Mouse (Mus musculus) kidney, embryonic 16.5 days (tissue): Measurements from ENCODE around the gene Gm20489. TPM values are rescaled to one million over a fixed set of nuclear protein-coding genes. Genes with fewer than 3 reads are reported as not detected.
A peak's percentile ranks its signal among the peaks of the same experiment; 100 is the strongest.

Experiments
- ATAC-seq: fragments of 200-750 bp; cut with Nextera tagmentation; 2 replicates; pipeline ENCODE4 v1.8.0; 2017; ENCODE audit warnings: moderate TSS enrichment; ENCODE audit not compliant: low FRiP score, low TSS enrichment
- H3K27ac ChIP-seq: fragments of 300-500 bp; sonication (generic); 2 replicates; pipeline ENCODE4 v1.5.1; 2014; ENCODE audit warnings: low read length
- H3K27me3 ChIP-seq: fragments of 300-500 bp; sonication (generic); 2 replicates; pipeline ENCODE4 v1.6.1; 2014; ENCODE audit warnings: low read length, control low read depth, mixed read lengths; ENCODE audit not compliant: insufficient read depth
- H3K36me3 ChIP-seq: fragments of 300-500 bp; sonication (generic); 2 replicates; pipeline ENCODE4 v1.6.1; 2014; ENCODE audit warnings: low read length, control low read depth, mixed read lengths; ENCODE audit not compliant: insufficient read depth
- H3K4me1 ChIP-seq: fragments of 300-500 bp; sonication (generic); 2 replicates; pipeline ENCODE4 v1.6.1; 2014; ENCODE audit warnings: low read length, control low read depth, mixed read lengths; ENCODE audit not compliant: insufficient read depth
- H3K4me2 ChIP-seq: fragments of 300-500 bp; sonication (generic); replicated peaks from 2 replicates; pipeline ENCODE4 v1.6.1; 2014; ENCODE audit warnings: low read depth, low read length
- H3K4me3 ChIP-seq: fragments of 300-500 bp; sonication (generic); 2 replicates; pipeline ENCODE4 v1.5.1; 2014; ENCODE audit warnings: mild to moderate bottlenecking, low read length
- H3K9ac ChIP-seq: fragments of 300-500 bp; sonication (generic); replicated peaks from 2 replicates; pipeline ENCODE4 v1.6.1; 2014; ENCODE audit warnings: low read length
- H3K9me3 ChIP-seq: fragments of 300-500 bp; sonication (generic); 2 replicates; pipeline ENCODE4 v1.6.1; 2016; ENCODE audit warnings: low read length, control low read depth
- WGBS: fragments of 180-500 bp; shearing (Covaris S2); extraction: QIAGEN DNeasy Blood & Tissue Kit; methylation state at CpG from one replicate; pipeline ENCODE4 v1.1.7; 2014; 5-methylcytosine and 5-hydroxymethylcytosine counted together
- polyA plus RNA-seq: library from polyadenylated mRNA; unstranded; fragments of >200 nt; fragmentation: Nextera tagmentation; extraction: Ambion mirVana; gene quantifications from 2 replicates; pipeline ENCODE4 v1.2.1, GENCODE M21; 2015

The Gm20489 gene
- polyA plus RNA-seq, 1 experiment from 2014 or later: not detected

GRCm38 (mm10) chrX:101266631-101267030 lies 2.2 kb downstream of the Gm20489 start:
- 86% methylated on average over 6 of the region's 6 CpGs for WGBS

GRCm38 (mm10) chrX:101263892-101264291 lies 4.9 kb downstream of the Gm20489 start, which contains the start of gene Gm614:
TSS of gene Gm614 (minus strand) at chrX:101263992.
- Histone ChIP-seq H3K36me3 (no peaks in the 10 kb centered on the region), H3K9me3 (no peaks in the 10 kb centered on the region), H3K4me2 (no peak within 1 kb of the TSS), H3K4me1 (peaks cover 12% of the 10 kb centered on the region), H3K9ac (no peak within 1 kb of the TSS), H3K27ac (peak within 1 kb of the TSS; percentile 14; the same call in 1 of the 2 replicates), H3K4me3 (no peak within 1 kb of the TSS), H3K27me3 (peaks cover 5% of the 10 kb centered on the region; the same call in 1 of the 2 replicates)
- 74% methylated on average over 1 of the region's 1 CpGs for WGBS
- ATAC-seq: no peak

More at GRCm38 (mm10) chrX:101266631-101267030, 2.2 kb downstream of the Gm20489 start:
- Histone ChIP-seq H3K4me2 (no peak overlapping the region), H3K36me3 (no peaks in the 10 kb centered on the region), H3K9me3 (no peaks in the 10 kb centered on the region), H3K9ac (no peak overlapping the region), H3K27me3 (peaks cover 13% of the 10 kb centered on the region; the same call in 1 of the 2 replicates), H3K4me1 (no peaks in the 10 kb centered on the region), H3K27ac (no peak overlapping the region), H3K4me3 (no peak overlapping the region)
- no peak for ATAC-seq

- 0 out of 2 replicates have a peak, but pooled peaks cover 5% of the 10 kb centered on the region for H3K36me3 ChIP-seq
- H3K9me3 ChIP-seq: no peaks in the 10 kb centered on the region
- H3K27me3 ChIP-seq: peaks cover 3% of the 10 kb centered on the region; the same call in 1 of the 2 replicates
- H3K27ac ChIP-seq: peak overlapping the region; percentile 77
- peak; percentile 85 for ATAC-seq
- peaks cover 12% of the 10 kb centered on the region for H3K4me1 ChIP-seq
- 24% methylated on average over 11 of the region's 13 CpGs for WGBS
- H3K4me3 ChIP-seq: no peak overlapping the region
- peak overlapping the region; percentile 7; the same call in 1 of the 2 replicates for H3K4me2 ChIP-seq
- no peak overlapping the region for H3K9ac ChIP-seq
Measured at GRCm38 (mm10) chrX:101260441-101261325, 8.1 kb downstream of the Gm20489 start.

GRCm38 (mm10) chrX:101256603-101257002 lies 12.2 kb downstream of the Gm20489 start:
- 0 out of 2 replicates have a peak, but pooled peaks cover 5% of the 10 kb centered on the region for H3K36me3 ChIP-seq
- ATAC-seq: no peak
- H3K9ac ChIP-seq: no peak overlapping the region
- peak overlapping the region; percentile 62; the same call in 1 of the 2 replicates for H3K4me2 ChIP-seq
- no peaks in the 10 kb centered on the region for H3K27me3 ChIP-seq
- H3K9me3 ChIP-seq: peaks cover 4% of the 10 kb centered on the region; the same call in 1 of the 2 replicates
- peak overlapping the region; percentile 61; the same call in 1 of the 2 replicates for H3K4me3 ChIP-seq
- no peak overlapping the region for H3K27ac ChIP-seq
- 84% methylated on average over 13 of the region's 13 CpGs for WGBS
- H3K4me1 ChIP-seq: peaks cover 12% of the 10 kb centered on the region

- no peaks in the 10 kb centered on the region for H3K27me3 ChIP-seq
- peak overlapping the region; percentile 61 for H3K4me3 ChIP-seq
- WGBS: 19% methylated on average over 26 of the region's 26 CpGs
- H3K9me3 ChIP-seq: peaks cover 4% of the 10 kb centered on the region; the same call in 1 of the 2 replicates
- no peaks in the 10 kb centered on the region for H3K4me1 ChIP-seq
- H3K4me2 ChIP-seq: peak overlapping the region; percentile 62
- ATAC-seq: peak; percentile 53
- H3K36me3 ChIP-seq: 0 out of 2 replicates have a peak, but pooled peaks cover 5% of the 10 kb centered on the region
- H3K9ac ChIP-seq: peak overlapping the region; percentile 68
- H3K27ac ChIP-seq: peak overlapping the region; percentile 68; the same call in 1 of the 2 replicates
Measured at GRCm38 (mm10) chrX:101254740-101255139, 14.1 kb downstream of the Gm20489 start.

- WGBS: 24% methylated on average over 44 of the region's 47 CpGs
- no peaks in the 10 kb centered on the region for H3K27me3 ChIP-seq
- H3K4me3 ChIP-seq: peak within 1 kb of the TSS; percentile 61
- H3K27ac ChIP-seq: peak within 1 kb of the TSS; percentile 68; the same call in 1 of the 2 replicates
- H3K36me3 ChIP-seq: 0 out of 2 replicates have a peak, but pooled peaks cover 5% of the 10 kb centered on the region
- no peaks in the 10 kb centered on the region for H3K4me1 ChIP-seq
- H3K9ac ChIP-seq: peak within 1 kb of the TSS; percentile 68
- H3K4me2 ChIP-seq: peak within 1 kb of the TSS; percentile 62
- ATAC-seq: peak; percentile 94
- H3K9me3 ChIP-seq: peaks cover 4% of the 10 kb centered on the region; the same call in 1 of the 2 replicates
Measured at GRCm38 (mm10) chrX:101253952-101254729, 14.7 kb downstream of the Gm20489 start, which contains the start of gene Foxo4. TSS of gene Foxo4 (plus strand) at chrX:101254528.

GRCm38 (mm10) chrX:101245011-101245410 lies 23.8 kb downstream of the Gm20489 start:
- Histone ChIP-seq H3K4me1 (no peaks in the 10 kb centered on the region), H3K4me2 (no peak overlapping the region), H3K9me3 (no peaks in the 10 kb centered on the region), H3K36me3 (no peaks in the 10 kb centered on the region), H3K27me3 (peaks cover 6% of the 10 kb centered on the region; the same call in 1 of the 2 replicates), H3K27ac (no peak overlapping the region), H3K4me3 (no peak overlapping the region), H3K9ac (no peak overlapping the region)
- no peak for ATAC-seq
- WGBS: 24% methylated on average over 1 of the region's 1 CpGs

GRCm38 (mm10) chrX:101222796-101223162 lies 46.0 kb downstream of the Gm20489 start:
- WGBS: 37% methylated on average over 7 of the region's 7 CpGs
- no peak for ATAC-seq

More at GRCm38 (mm10) chrX:101222796-101223162, 46.0 kb downstream of the Gm20489 start:
- peak overlapping the region; percentile 48 for H3K4me3 ChIP-seq
- H3K4me1 ChIP-seq: peaks cover 3% of the 10 kb centered on the region; the same call in 1 of the 2 replicates
- no peaks in the 10 kb centered on the region for H3K36me3 ChIP-seq
- peaks cover 18% of the 10 kb centered on the region; the same call in 1 of the 2 replicates for H3K27me3 ChIP-seq
- H3K9me3 ChIP-seq: no peaks in the 10 kb centered on the region
- peak overlapping the region; percentile 46; the same call in 1 of the 2 replicates for H3K9ac ChIP-seq
- peak overlapping the region; percentile 65; the same call in 1 of the 2 replicates for H3K27ac ChIP-seq
- H3K4me2 ChIP-seq: peak overlapping the region; percentile 60
